Mouse (Mus musculus) embryonic facial prominence, embryonic 14.5 days (tissue): ENCODE data around the gene Bcl2l2. TPM values are rescaled to one million over a fixed set of nuclear protein-coding genes. Genes with fewer than 3 reads are reported as not detected.

Experiments
- ATAC-seq: fragments of 200-750 bp; cut with Nextera tagmentation; 2 replicates; pipeline ENCODE4 v1.8.0; 2017; ENCODE audit warnings: low read depth, moderate number of reproducible peaks, moderate TSS enrichment
- DNase-seq: peaks from one replicate; pipeline ENCODE4 v3.0.0-alpha.2; 2015; ENCODE audit warnings: low spot score
- H3K27ac ChIP-seq: fragments of 300-500 bp; sonication (generic); replicated peaks from 2 replicates; pipeline ENCODE4 v1.5.1; 2014; ENCODE audit warnings: low read depth, mild to moderate bottlenecking, low read length, moderate library complexity
- H3K27me3 ChIP-seq: fragments of 300-500 bp; sonication (generic); replicated peaks from 2 replicates; pipeline ENCODE4 v1.6.1; 2014; ENCODE audit warnings: low read length; ENCODE audit not compliant: control insufficient read depth, insufficient read depth
- H3K36me3 ChIP-seq: fragments of 300-500 bp; sonication (generic); 2 replicates; pipeline ENCODE4 v1.6.1; 2014; ENCODE audit warnings: low read length, mixed read lengths; ENCODE audit not compliant: control insufficient read depth, insufficient read depth
- H3K4me1 ChIP-seq: fragments of 300-500 bp; sonication (generic); 2 replicates; pipeline ENCODE4 v1.6.1; 2014; ENCODE audit warnings: antibody characterized with exemption, low read length; ENCODE audit not compliant: control insufficient read depth, insufficient read depth
- H3K4me2 ChIP-seq: fragments of 300-500 bp; sonication (generic); 2 replicates; pipeline ENCODE4 v1.6.1; 2014; ENCODE audit warnings: low read depth, mild to moderate bottlenecking, low read length, moderate library complexity, mixed read lengths
- H3K4me3 ChIP-seq: fragments of 300-500 bp; sonication (generic); 2 replicates; pipeline ENCODE4 v1.5.1; 2014; ENCODE audit warnings: low read depth, mild to moderate bottlenecking, low read length
- H3K9ac ChIP-seq: fragments of 300-500 bp; sonication (generic); 2 replicates; pipeline ENCODE4 v1.6.1; 2014; ENCODE audit warnings: low read depth, mild to moderate bottlenecking, low read length, moderate library complexity, mixed read lengths
- H3K9me3 ChIP-seq: fragments of 300-500 bp; sonication (generic); 2 replicates; pipeline ENCODE4 v1.6.1; 2016; ENCODE audit warnings: low read length; ENCODE audit not compliant: control insufficient read depth
- WGBS: fragments of 180-500 bp; shearing (Covaris S2); extraction: QIAGEN DNeasy Blood & Tissue Kit; methylation state at CpG from one replicate; pipeline ENCODE4 v1.1.7; 2014; 5-methylcytosine and 5-hydroxymethylcytosine counted together
- polyA plus RNA-seq: library from polyadenylated mRNA; unstranded; fragments of >200 nt; fragmentation: Nextera tagmentation; extraction: Ambion mirVana; gene quantifications from 2 replicates; pipeline ENCODE4 v1.2.1, GENCODE M21; 2014

Gene Bcl2l2
- polyA plus RNA-seq, 1 experiment from 2014 or later: 4.8 TPM

- peaks cover 9% of the 10 kb centered on the region for H3K4me1 ChIP-seq
- no peak overlapping the region; the same call in 1 of the 2 replicates for H3K27ac ChIP-seq
- ATAC-seq (no peak), DNase-seq (no peak)
- no peak overlapping the region for H3K4me3 ChIP-seq
- H3K36me3 ChIP-seq: no peaks in the 10 kb centered on the region
- H3K9ac ChIP-seq: no peak overlapping the region
- WGBS: 89% methylated on average over 16 of the region's 16 CpGs
- H3K9me3 ChIP-seq: no peaks in the 10 kb centered on the region
- H3K27me3 ChIP-seq: no peaks in the 10 kb centered on the region
- H3K4me2 ChIP-seq: peak overlapping the region; percentile 25; the same call in 1 of the 2 replicates
Measured at GRCm38 (mm10) chr14:54937361-54938182, 54.4 kb downstream of the Bcl2l2 start.

Other genes starting within 250 kb of the Bcl2l2 start
- gene Gm17606, start 242.4 kb upstream of the Bcl2l2 start, polyA plus RNA-seq: not detected in 2 replicates
- 3.9 and 4.5 TPM in 2 replicates for gene Cdh24, start 242.0 kb upstream of the Bcl2l2 start, polyA plus RNA-seq
- gene 1700123O20Rik, start 197.2 kb upstream of the Bcl2l2 start, polyA plus RNA-seq: 70.7 and 84.9 TPM in 2 replicates
- gene Acin1, start 196.4 kb upstream of the Bcl2l2 start, polyA plus RNA-seq: 99.4 and 101 TPM in 2 replicates
- gene Gm29776, start 184.5 kb upstream of the Bcl2l2 start, polyA plus RNA-seq: 0.17 and 0.34 TPM in 2 replicates
- 0.32 TPM in 1 of 2 replicates, not detected in the other for gene Cebpe, start 171.2 kb upstream of the Bcl2l2 start, polyA plus RNA-seq
- gene Slc7a8, start 101.4 kb upstream of the Bcl2l2 start, polyA plus RNA-seq: 6.9 and 7.4 TPM in 2 replicates
- not detected in 2 replicates for gene Rnf212b, start 69.2 kb upstream of the Bcl2l2 start, polyA plus RNA-seq
- gene Homez, start 12.4 kb upstream of the Bcl2l2 start, polyA plus RNA-seq: 9.1 and 11.5 TPM in 2 replicates
- gene Ppp1r3e, start 5.8 kb upstream of the Bcl2l2 start, polyA plus RNA-seq: 2.1 and 2.4 TPM in 2 replicates
- gene Gm20521, start 64 bp downstream of the Bcl2l2 start, polyA plus RNA-seq: not detected in 2 replicates
- gene Pabpn1, start 9.1 kb downstream of the Bcl2l2 start, polyA plus RNA-seq: 110 and 118 TPM in 2 replicates
- gene Slc22a17, start 29.8 kb downstream of the Bcl2l2 start, polyA plus RNA-seq: 42.4 and 56.0 TPM in 2 replicates
- 52.2 and 59.1 TPM in 2 replicates for gene Efs, start 42.7 kb downstream of the Bcl2l2 start, polyA plus RNA-seq
- gene Il25, start 49.3 kb downstream of the Bcl2l2 start, polyA plus RNA-seq: 0.49 and 0.59 TPM in 2 replicates
- gene Cmtm5, start 52.9 kb downstream of the Bcl2l2 start, polyA plus RNA-seq: 13.7 and 14.8 TPM in 2 replicates
- gene Myh6, start 83.5 kb downstream of the Bcl2l2 start, polyA plus RNA-seq: 8.6 and 10.3 TPM in 2 replicates
- not detected in 2 replicates for gene Gm17428, start 93.6 kb downstream of the Bcl2l2 start, polyA plus RNA-seq
- 92.5 and 103 TPM in 2 replicates for gene Myh7, start 111.2 kb downstream of the Bcl2l2 start, polyA plus RNA-seq
- 70.1 and 71.6 TPM in 2 replicates for gene Ngdn, start 132.1 kb downstream of the Bcl2l2 start, polyA plus RNA-seq
- 3.4 and 3.7 TPM in 2 replicates for gene Zfhx2, start 208.9 kb downstream of the Bcl2l2 start, polyA plus RNA-seq
- gene Thtpa, start 211.4 kb downstream of the Bcl2l2 start, polyA plus RNA-seq: 16.7 and 22.6 TPM in 2 replicates
- gene Ap1g2, start 223.2 kb downstream of the Bcl2l2 start, polyA plus RNA-seq: 15.3 and 17.6 TPM in 2 replicates
- gene Jph4, start 233.6 kb downstream of the Bcl2l2 start, polyA plus RNA-seq: 3.0 and 3.8 TPM in 2 replicates